Mouse (Mus musculus): ENCODE measurements around the gene Rrbp1. TPM values are rescaled to one million over a fixed set of nuclear protein-coding genes. Genes with fewer than 3 reads are reported as not detected.

The Rrbp1 gene
- polyA plus RNA-seq (2015; fragmentation: Nextera tagmentation; extraction: Ambion mirVana), result 52.4 and 59.7 TPM in 2 replicates

- H3K36me3 ChIP-seq (ENCODE audit: control insufficient read depth, insufficient read depth), result no peaks in the 10 kb centered on the region
- no peaks in the 10 kb centered on the region for H3K9me3 ChIP-seq (replicated peaks; ENCODE audit: control insufficient read depth, low read length)
- WGBS, result under 1% methylated on average over 52 of the region's 53 CpGs
- H3K9ac ChIP-seq (ENCODE audit: low read length), result peak within 1 kb of the TSS; percentile 96
- H3K4me2 ChIP-seq (ENCODE audit: low read depth, low read length), result peak within 1 kb of the TSS; percentile 75
- peak; percentile 97 for ATAC-seq (replicated peaks; ENCODE audit: extremely low read depth, insufficient read depth, low FRiP score)
- no peaks in the 10 kb centered on the region for H3K27me3 ChIP-seq (ENCODE audit: control insufficient read depth, insufficient read depth, low read length)
- peak within 1 kb of the TSS; percentile 92 for H3K4me3 ChIP-seq (ENCODE audit: low read length)
- H3K4me1 ChIP-seq (ENCODE audit: control insufficient read depth, insufficient read depth, low read length), result peaks cover 26% of the 10 kb centered on the region
- H3K27ac ChIP-seq (ENCODE audit: low read length), result peak within 1 kb of the TSS; percentile 96
These were observed at the start of gene Rrbp1 for GRCm38 (mm10) chr2:144011080-144011551. TSS of gene Rrbp1 (minus strand) at chr2:144011263.

GRCm38 (mm10) chr2:144057735-144058134, 46.7 kb upstream of the Rrbp1 start:
- H3K9ac ChIP-seq (ENCODE audit: low read length), result no peak overlapping the region
- H3K27me3 ChIP-seq (ENCODE audit: control insufficient read depth, insufficient read depth, low read length), result peaks cover 4% of the 10 kb centered on the region; the same call in 1 of the 2 replicates
- WGBS, result 64% methylated on average over 2 of the region's 2 CpGs
- H3K36me3 ChIP-seq (ENCODE audit: control insufficient read depth, insufficient read depth), result no peaks in the 10 kb centered on the region
- no peak overlapping the region for H3K27ac ChIP-seq (ENCODE audit: low read length)
- no peak overlapping the region for H3K4me3 ChIP-seq (ENCODE audit: low read length)
- no peak for ATAC-seq (replicated peaks; ENCODE audit: extremely low read depth, insufficient read depth, low FRiP score)
- no peaks in the 10 kb centered on the region for H3K4me1 ChIP-seq (ENCODE audit: control insufficient read depth, insufficient read depth, low read length)
- no peak overlapping the region for H3K4me2 ChIP-seq (ENCODE audit: low read depth, low read length)
- H3K9me3 ChIP-seq (replicated peaks; ENCODE audit: control insufficient read depth, low read length), result no peaks in the 10 kb centered on the region

GRCm38 (mm10) chr2:144052410-144053065, 41.5 kb upstream of the Rrbp1 start:
- Histone ChIP-seq H3K4me2 (ENCODE audit: low read depth, low read length) (no peak overlapping the region), H3K9me3 (replicated peaks; ENCODE audit: control insufficient read depth, low read length) (no peaks in the 10 kb centered on the region), H3K27me3 (ENCODE audit: control insufficient read depth, insufficient read depth, low read length) (no peaks in the 10 kb centered on the region), H3K4me1 (ENCODE audit: control insufficient read depth, insufficient read depth, low read length) (no peaks in the 10 kb centered on the region), H3K9ac (ENCODE audit: low read length) (no peak overlapping the region), H3K4me3 (ENCODE audit: low read length) (no peak overlapping the region), H3K36me3 (ENCODE audit: control insufficient read depth, insufficient read depth) (no peaks in the 10 kb centered on the region), H3K27ac (ENCODE audit: low read length) (no peak overlapping the region)
- WGBS, result 82% methylated on average over 8 of the region's 8 CpGs
- ATAC-seq (replicated peaks; ENCODE audit: extremely low read depth, insufficient read depth, low FRiP score), result no peak; the same call in 1 of the 2 replicates

- Histone ChIP-seq H3K9ac (ENCODE audit: low read length) (no peak overlapping the region), H3K27me3 (ENCODE audit: control insufficient read depth, insufficient read depth, low read length) (no peaks in the 10 kb centered on the region), H3K4me1 (ENCODE audit: control insufficient read depth, insufficient read depth, low read length) (no peaks in the 10 kb centered on the region; the same call in 1 of the 2 replicates), H3K27ac (ENCODE audit: low read length) (no peak overlapping the region), H3K4me3 (ENCODE audit: low read length) (no peak overlapping the region), H3K4me2 (ENCODE audit: low read depth, low read length) (no peak overlapping the region), H3K36me3 (ENCODE audit: control insufficient read depth, insufficient read depth) (no peaks in the 10 kb centered on the region), H3K9me3 (replicated peaks; ENCODE audit: control insufficient read depth, low read length) (no peaks in the 10 kb centered on the region)
- no peak for ATAC-seq (replicated peaks; ENCODE audit: extremely low read depth, insufficient read depth, low FRiP score)
- 83% methylated on average over 6 of the region's 6 CpGs for WGBS
These were observed 39.8 kb upstream of the Rrbp1 start for GRCm38 (mm10) chr2:144050861-144051260.

GRCm38 (mm10) chr2:144050146-144050680, 39.1 kb upstream of the Rrbp1 start:
- no peak overlapping the region for H3K9ac ChIP-seq (ENCODE audit: low read length)
- no peak overlapping the region for H3K4me2 ChIP-seq (ENCODE audit: low read depth, low read length)
- H3K9me3 ChIP-seq (replicated peaks; ENCODE audit: control insufficient read depth, low read length), result no peaks in the 10 kb centered on the region
- H3K4me3 ChIP-seq (ENCODE audit: low read length), result no peak overlapping the region
- H3K27ac ChIP-seq (ENCODE audit: low read length), result no peak overlapping the region
- WGBS, result 67% methylated on average over 8 of the region's 8 CpGs
- no peaks in the 10 kb centered on the region; the same call in 1 of the 2 replicates for H3K4me1 ChIP-seq (ENCODE audit: control insufficient read depth, insufficient read depth, low read length)
- H3K36me3 ChIP-seq (ENCODE audit: control insufficient read depth, insufficient read depth), result no peaks in the 10 kb centered on the region
- H3K27me3 ChIP-seq (ENCODE audit: control insufficient read depth, insufficient read depth, low read length), result no peaks in the 10 kb centered on the region
- no peak for ATAC-seq (replicated peaks; ENCODE audit: extremely low read depth, insufficient read depth, low FRiP score)

- H3K27me3 ChIP-seq (ENCODE audit: control insufficient read depth, insufficient read depth, low read length), result no peaks in the 10 kb centered on the region
- H3K4me1 ChIP-seq (ENCODE audit: control insufficient read depth, insufficient read depth, low read length), result peaks cover 8% of the 10 kb centered on the region
- H3K4me2 ChIP-seq (ENCODE audit: low read depth, low read length), result no peak overlapping the region
- 58% methylated on average over 11 of the region's 11 CpGs for WGBS
- 0 out of 2 replicates have a peak, but pooled peaks cover 2% of the 10 kb centered on the region for H3K36me3 ChIP-seq (ENCODE audit: control insufficient read depth, insufficient read depth)
- no peak overlapping the region; the same call in 1 of the 2 replicates for H3K27ac ChIP-seq (ENCODE audit: low read length)
- H3K4me3 ChIP-seq (ENCODE audit: low read length), result no peak overlapping the region
- H3K9me3 ChIP-seq (replicated peaks; ENCODE audit: control insufficient read depth, low read length), result peaks cover 13% of the 10 kb centered on the region
- no peak for ATAC-seq (replicated peaks; ENCODE audit: extremely low read depth, insufficient read depth, low FRiP score)
- no peak overlapping the region for H3K9ac ChIP-seq (ENCODE audit: low read length)
These were observed 35.9 kb upstream of the Rrbp1 start for GRCm38 (mm10) chr2:144046916-144047315.

- no peak for ATAC-seq (replicated peaks; ENCODE audit: extremely low read depth, insufficient read depth, low FRiP score)
- Histone ChIP-seq H3K36me3 (ENCODE audit: control insufficient read depth, insufficient read depth) (0 out of 2 replicates have a peak, but pooled peaks cover 2% of the 10 kb centered on the region), H3K4me2 (ENCODE audit: low read depth, low read length) (no peak overlapping the region), H3K9ac (ENCODE audit: low read length) (no peak overlapping the region), H3K9me3 (replicated peaks; ENCODE audit: control insufficient read depth, low read length) (peaks cover 16% of the 10 kb centered on the region), H3K4me3 (ENCODE audit: low read length) (no peak overlapping the region), H3K27ac (ENCODE audit: low read length) (no peak overlapping the region), H3K27me3 (ENCODE audit: control insufficient read depth, insufficient read depth, low read length) (no peaks in the 10 kb centered on the region), H3K4me1 (ENCODE audit: control insufficient read depth, insufficient read depth, low read length) (peaks cover 8% of the 10 kb centered on the region)
- WGBS, result 71% methylated on average over 5 of the region's 5 CpGs
These were observed 34.9 kb upstream of the Rrbp1 start for GRCm38 (mm10) chr2:144045756-144046560.

- H3K4me2 ChIP-seq (ENCODE audit: low read depth, low read length), result no peak overlapping the region
- H3K9ac ChIP-seq (ENCODE audit: low read length), result no peak overlapping the region
- H3K27ac ChIP-seq (ENCODE audit: low read length), result no peak overlapping the region
- peaks cover 16% of the 10 kb centered on the region for H3K9me3 ChIP-seq (replicated peaks; ENCODE audit: control insufficient read depth, low read length)
- no peaks in the 10 kb centered on the region for H3K27me3 ChIP-seq (ENCODE audit: control insufficient read depth, insufficient read depth, low read length)
- H3K4me1 ChIP-seq (ENCODE audit: control insufficient read depth, insufficient read depth, low read length), result peaks cover 8% of the 10 kb centered on the region
- WGBS, result 44% methylated on average over 6 of the region's 6 CpGs
- ATAC-seq (replicated peaks; ENCODE audit: extremely low read depth, insufficient read depth, low FRiP score), result no peak
- no peak overlapping the region for H3K4me3 ChIP-seq (ENCODE audit: low read length)
- H3K36me3 ChIP-seq (ENCODE audit: control insufficient read depth, insufficient read depth), result 0 out of 2 replicates have a peak, but pooled peaks cover 2% of the 10 kb centered on the region
These were observed 33.7 kb upstream of the Rrbp1 start for GRCm38 (mm10) chr2:144044726-144045125.

Measured in heart, embryonic 16.5 days (tissue).